Mouse (Mus musculus) frontal cortex, postnatal 25 days (tissue): ENCODE measurements around the gene Tmem101.
A peak's percentile ranks its signal among the peaks of the same experiment; 100 is the strongest.

Experiments used
- DNase-seq, 2 experiments: peaks; one replicate each; pipeline ENCODE4 v3.0.0; 2022; ENCODE audit warnings: low spot score in 2 of 2

The Tmem101 gene

GRCm38 (mm10) chr11:102156786-102157089 is 534 bp upstream of the Tmem101 start:
- no peak for DNase-seq

DNA sequence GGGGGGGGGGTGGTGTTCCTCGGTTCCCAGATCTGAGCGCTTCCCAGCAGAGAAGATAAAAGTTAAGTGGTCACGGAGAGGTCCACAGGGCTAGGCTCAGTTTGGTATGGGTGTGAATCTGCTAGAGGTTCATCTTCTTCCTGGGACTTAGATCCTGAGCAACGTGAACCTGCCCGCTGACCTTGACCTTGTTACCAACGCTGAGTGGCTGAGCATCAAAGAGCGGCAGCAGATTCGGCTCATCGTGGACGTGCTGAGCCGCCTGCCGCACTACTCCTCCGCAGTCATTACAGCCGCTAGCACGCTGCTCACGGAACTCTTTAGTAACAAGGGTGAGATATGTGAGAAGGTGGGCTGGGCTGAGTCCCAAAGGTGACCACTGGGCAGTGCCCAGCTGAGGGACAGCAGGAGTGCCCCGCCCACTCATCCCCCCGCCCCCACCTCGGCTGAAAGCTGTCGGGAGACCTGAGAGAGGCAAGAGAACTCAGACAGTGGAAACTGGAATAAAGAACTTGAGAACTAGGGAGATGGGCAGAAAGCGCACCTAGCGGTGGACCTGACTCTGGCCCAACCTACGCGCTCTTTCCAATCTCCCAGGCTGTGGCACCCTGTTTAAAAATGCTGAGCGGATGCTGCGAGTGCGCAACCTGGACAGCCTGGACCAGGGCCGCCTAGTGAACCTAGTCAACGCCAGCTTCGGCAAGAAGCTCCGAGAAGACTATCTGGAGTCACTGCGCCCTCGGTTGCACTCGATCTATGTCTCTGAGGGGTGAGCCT is 8.8 kb downstream of the Tmem101 start:
- DNase-seq: no peak

DNA sequence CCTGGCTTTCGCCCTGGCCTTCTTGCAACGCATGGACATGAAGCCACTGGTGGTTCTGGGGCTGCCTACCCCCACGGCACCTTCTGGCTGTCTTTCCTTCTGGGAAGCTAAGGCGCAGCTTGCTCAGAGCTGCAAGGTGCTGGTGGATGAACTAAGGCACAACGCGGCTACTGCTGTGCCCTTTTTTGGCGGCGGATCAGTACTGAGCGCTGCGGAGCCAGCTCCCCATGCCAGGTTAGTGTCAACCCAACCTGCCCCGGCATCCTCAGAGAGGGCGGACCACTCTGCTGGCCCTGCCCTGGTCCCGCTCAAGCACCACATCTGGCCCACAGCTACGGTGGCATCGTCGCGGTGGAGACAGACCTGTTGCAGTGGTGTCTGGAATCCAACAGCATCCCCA is 9.7 kb downstream of the Tmem101 start:
- DNase-seq: no peak

DNA sequence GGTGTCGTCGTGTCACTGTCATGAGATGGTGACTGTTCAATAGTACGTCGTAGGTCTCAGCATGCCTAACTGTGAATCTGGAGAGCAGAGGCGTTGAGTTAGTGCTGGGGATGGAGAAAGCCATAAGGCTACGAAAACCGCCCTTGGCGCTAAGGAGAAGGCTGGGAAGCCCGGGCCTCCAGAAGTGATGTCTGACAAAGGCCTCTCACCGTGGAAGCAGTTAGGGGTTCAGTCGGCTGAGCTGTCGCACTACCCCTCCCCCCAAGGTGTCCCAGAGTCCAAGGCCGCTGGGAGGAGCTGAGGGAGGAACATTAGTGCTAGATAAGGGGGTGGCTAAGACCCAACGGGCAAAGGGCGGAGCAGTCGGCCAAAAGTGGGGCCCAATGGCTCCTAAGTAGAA is 10.2 kb downstream of the Tmem101 start:
- DNase-seq: no peak

DNA sequence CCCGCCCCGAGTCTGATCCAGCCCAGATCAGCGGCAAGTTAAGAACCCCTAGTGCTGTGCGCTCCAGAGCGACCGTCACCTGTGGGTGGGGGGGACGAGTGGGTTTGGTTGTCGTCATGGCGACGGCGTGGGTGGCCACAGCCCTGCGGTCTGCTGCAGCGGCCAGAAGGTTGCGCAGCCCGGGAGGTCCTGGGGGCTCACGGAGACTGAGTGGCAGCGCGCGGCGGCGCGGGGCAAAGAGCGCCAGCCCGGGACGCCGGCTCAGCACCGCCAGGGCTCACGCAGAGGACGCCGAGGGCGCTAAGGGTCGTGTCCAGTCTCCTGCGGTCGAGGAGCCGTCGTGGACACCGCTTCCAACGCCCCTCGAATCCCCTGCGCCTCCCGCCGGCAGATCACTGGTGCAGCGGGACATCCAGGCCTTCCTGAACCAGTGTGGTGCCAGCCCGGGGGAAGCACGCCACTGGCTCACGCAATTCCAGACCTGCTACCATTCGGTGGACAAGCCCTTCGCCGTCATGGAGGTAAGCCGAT is 10.7 kb downstream of the Tmem101 start, which contains the start of gene Nags:
Gene Nags (plus strand): TSS at position 43 of the 531 bp plus-strand sequence.
- DNase-seq: no peak

- no peak for DNase-seq
These were observed 11.2 kb downstream of the Tmem101 start for GRCm38 (mm10) chr11:102144957-102145470.

DNA sequence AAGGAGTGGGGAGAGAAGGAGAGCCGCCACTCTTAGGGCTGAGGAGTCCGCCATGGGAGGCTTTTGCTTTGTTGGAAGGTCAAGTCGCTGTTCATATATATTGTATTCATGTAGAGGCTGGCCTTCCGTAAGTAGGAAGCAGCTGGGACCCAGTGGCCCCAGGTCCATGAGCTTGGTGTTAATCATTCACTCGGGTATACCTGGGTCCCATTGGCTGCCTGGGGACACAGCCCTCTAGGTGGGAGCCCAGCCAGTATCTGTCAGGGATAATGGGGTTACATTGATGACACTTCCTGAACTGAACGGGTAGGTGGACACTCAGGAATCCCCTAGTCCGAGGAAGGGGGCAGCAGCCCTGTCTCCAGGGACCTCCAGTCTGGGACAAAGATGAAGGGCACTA is 13.8 kb downstream of the Tmem101 start:
- no peak for DNase-seq

DNA sequence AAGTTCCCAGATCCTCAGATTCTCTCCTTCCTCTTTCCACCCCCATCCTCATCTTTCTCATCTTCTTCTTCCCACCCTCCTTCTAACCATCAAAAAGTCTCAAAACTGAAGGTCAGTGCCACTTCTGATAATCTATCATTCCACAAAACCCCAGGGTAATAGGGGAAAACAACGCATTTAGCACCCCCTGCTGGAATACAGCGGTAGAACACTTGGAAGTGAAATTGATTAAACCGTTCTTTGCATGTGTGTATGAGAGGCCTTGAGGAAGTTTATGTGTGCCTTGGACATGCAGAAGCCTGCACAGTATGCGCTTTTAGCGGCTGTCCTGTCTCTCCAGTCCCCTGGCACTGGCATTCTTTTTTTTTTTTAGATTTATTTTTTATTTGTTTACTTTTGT is 15.7 kb downstream of the Tmem101 start:
- peak; percentile 55 for DNase-seq

DNA sequence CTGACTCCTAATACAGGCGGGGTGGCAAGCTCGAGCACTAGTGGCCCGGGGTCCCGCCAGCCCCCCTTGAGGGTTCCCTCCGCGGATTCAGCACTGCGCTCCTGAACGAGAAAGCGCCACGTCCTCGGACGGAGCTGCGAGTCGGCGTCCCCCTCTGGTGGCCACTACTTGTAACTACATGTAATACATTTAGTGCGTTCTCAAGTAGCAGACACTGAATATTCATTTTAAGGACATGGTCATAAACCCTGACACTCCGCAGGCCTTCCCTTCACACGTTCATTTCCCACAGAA is 17.8 kb downstream of the Tmem101 start:
- peak; percentile 34 to 54 for DNase-seq

GRCm38 (mm10) chr11:102137625-102138446 is 18.4 kb downstream of the Tmem101 start:
- DNase-seq: no peak

- DNase-seq: no peak
These were observed 21.7 kb downstream of the Tmem101 start for GRCm38 (mm10) chr11:102134516-102134915.

DNA sequence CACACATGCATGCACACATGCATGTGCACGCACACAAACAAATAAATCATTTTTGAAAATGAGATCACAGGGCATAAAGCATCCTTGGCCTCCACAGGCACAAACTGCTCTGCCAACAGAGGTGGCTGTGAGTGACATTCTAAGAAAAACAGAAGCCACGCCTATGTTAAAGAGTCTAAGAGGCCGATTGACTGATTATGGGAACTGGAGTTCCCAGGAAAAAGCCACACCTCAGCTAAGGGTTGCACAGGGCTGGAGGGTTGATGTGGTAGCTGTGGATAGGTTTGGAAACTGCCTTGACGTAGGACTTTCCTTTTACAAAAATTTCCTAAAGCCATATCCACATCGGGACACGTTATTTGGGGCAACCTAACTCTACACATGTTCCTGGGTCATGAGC is 38.8 kb downstream of the Tmem101 start:
- DNase-seq: no peak

GRCm38 (mm10) chr11:102116241-102116640 is 40.0 kb downstream of the Tmem101 start:
- DNase-seq: no peak

- DNase-seq: no peak
These were observed 44.6 kb downstream of the Tmem101 start for GRCm38 (mm10) chr11:102111576-102111975.

DNA sequence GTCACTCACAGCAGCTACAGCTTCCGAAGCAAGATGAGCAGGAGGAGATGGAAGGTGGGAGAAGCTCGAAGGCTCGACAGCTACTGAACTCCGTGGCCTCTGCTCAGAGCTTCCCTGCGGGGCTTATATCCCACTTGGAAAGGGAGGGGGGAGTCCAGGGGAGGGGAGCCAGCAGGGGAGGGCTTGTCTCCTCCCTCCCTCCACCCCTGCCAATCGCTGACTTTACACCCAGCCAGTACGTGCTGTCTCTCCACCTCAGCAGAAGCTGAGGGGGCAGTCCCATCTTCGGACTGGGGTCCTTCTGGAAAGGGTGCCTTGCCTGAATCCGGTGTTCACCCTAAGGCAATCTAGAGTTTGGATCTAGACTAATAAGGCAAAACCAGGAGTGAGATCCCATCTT is 48.5 kb downstream of the Tmem101 start, which contains the start of gene Pyy:
Gene Pyy (minus strand): TSS at position 101 of the 400 bp plus-strand sequence.
- DNase-seq: no peak

DNA sequence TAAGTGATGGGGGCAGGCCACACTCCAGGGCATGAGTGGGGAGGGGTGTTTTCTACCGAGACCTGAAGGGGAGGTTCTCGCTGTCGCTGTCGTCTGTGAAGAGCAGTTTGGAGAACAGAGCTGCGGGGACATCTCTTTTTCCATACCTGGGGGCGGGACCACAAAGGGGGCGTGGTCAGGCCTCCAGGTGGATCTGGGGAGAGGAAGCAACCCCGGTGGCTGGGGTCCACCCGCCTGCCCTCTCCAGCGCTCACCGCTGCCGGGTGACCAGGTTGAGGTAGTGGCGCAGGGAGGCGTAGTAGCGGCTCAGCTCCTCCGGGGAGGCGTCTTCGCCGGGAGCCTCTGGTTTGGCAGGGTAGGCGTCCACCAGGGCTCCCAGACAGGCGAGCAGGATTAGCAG is 49.3 kb downstream of the Tmem101 start:
- no peak for DNase-seq
